8 mouse cellular contexts compared by ENCODE assay signal in the genomic region with DNA sequence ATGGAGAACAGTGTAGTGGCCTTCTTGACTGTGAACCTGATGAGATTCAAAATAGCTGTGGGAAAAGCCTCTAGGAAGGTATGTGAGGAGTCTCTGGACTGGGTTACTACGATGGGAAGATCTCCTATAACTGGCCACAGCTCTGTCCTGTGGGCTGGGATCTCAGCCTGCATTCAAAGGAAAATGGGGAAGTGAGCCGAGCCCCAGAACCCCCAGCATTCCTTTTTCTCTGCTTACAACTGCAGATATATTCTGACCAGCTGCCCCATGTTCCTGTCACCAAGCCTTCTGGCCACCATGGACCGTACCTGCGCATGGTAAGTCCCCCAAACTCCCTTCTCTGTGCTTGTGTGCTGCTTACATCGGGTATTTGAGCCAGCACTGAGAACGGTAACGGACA. TPM values are rescaled to one million over a fixed set of nuclear protein-coding genes. Genes with fewer than 3 reads are reported as not detected.
DNase-seq lines count a peak whose midpoint lies in the region; ATAC-seq and TF ChIP-seq lines count a peak whose summit lies in the region.

A gene (plus strand): TSS at position 218 of the 400 bp plus-strand sequence.

- no peak within 1 kb of the TSS for H3K9ac ChIP-seq in lung, embryonic 14.5 days
- no peak within 1 kb of the TSS for H3K9ac ChIP-seq in embryonic facial prominence, embryonic 13.5 days
- no peak within 1 kb of the TSS for H3K9ac ChIP-seq in heart, embryonic 16.5 days (ENCODE audit: low read length)
- no peak within 1 kb of the TSS for H3K9ac ChIP-seq in neural tube, embryonic 12.5 days

- no peak for TF ChIP-seq CTCF in lung, embryonic 14.5 days (IDR thresholded peaks at IDR 0.05; ENCODE audit: low read depth)

- peaks cover 3% of the 10 kb centered on the region; the same call in 1 of the 2 replicates for H3K4me1 ChIP-seq in lung, embryonic 14.5 days (ENCODE audit: insufficient read depth)
- H3K4me1 ChIP-seq in embryonic facial prominence, embryonic 13.5 days, result peaks cover 32% of the 10 kb centered on the region
- peaks cover 4% of the 10 kb centered on the region; the same call in 1 of the 2 replicates for H3K4me1 ChIP-seq in heart, embryonic 16.5 days (ENCODE audit: control insufficient read depth, insufficient read depth, low read length)
- H3K4me1 ChIP-seq in neural tube, embryonic 12.5 days, result peaks cover 5% of the 10 kb centered on the region; the same call in 1 of the 2 replicates

- no peak within 1 kb of the TSS for H3K4me3 ChIP-seq in lung, embryonic 14.5 days (ENCODE audit: low read depth, low read length)
- H3K4me3 ChIP-seq in embryonic facial prominence, embryonic 13.5 days, result no peak within 1 kb of the TSS
- H3K4me3 ChIP-seq in heart, embryonic 16.5 days (ENCODE audit: low read length), result no peak within 1 kb of the TSS
- H3K4me3 ChIP-seq in neural tube, embryonic 12.5 days, result no peak within 1 kb of the TSS

- intact Hi-C loops in left cerebral cortex, postnatal 36 days (cut with DNase I), result loop anchor here (5.0 kb wide), 1 partner anchor 157 kb away; no protein-coding TSS in a partner anchor

- no peak within 1 kb of the TSS for H3K27ac ChIP-seq in lung, embryonic 14.5 days (ENCODE audit: low read depth)
- H3K27ac ChIP-seq in embryonic facial prominence, embryonic 13.5 days, result no peak within 1 kb of the TSS; the same call in 1 of the 2 replicates
- H3K27ac ChIP-seq in heart, embryonic 16.5 days (ENCODE audit: low read length), result no peak within 1 kb of the TSS
- H3K27ac ChIP-seq in neural tube, embryonic 12.5 days, result no peak within 1 kb of the TSS

- H3K4me2 ChIP-seq in lung, embryonic 14.5 days, result no peak within 1 kb of the TSS
- no peak within 1 kb of the TSS for H3K4me2 ChIP-seq in embryonic facial prominence, embryonic 13.5 days
- no peak within 1 kb of the TSS for H3K4me2 ChIP-seq in heart, embryonic 16.5 days (ENCODE audit: low read depth, low read length)
- no peak within 1 kb of the TSS for H3K4me2 ChIP-seq in neural tube, embryonic 12.5 days (replicated peaks)

- DNase-seq in lung, embryonic 14.5 days, result no peak
- no peak for DNase-seq in lung, postnatal 14 days
- DNase-seq in left cerebral cortex, postnatal 36 days (ENCODE audit: low spot score in 2 of 2), result no peak
- no peak for DNase-seq in thymus, postnatal 4 days

- H3K9me3 ChIP-seq in lung, embryonic 14.5 days (ENCODE audit: low read depth, low read length), result no peaks in the 10 kb centered on the region
- no peaks in the 10 kb centered on the region for H3K9me3 ChIP-seq in embryonic facial prominence, embryonic 13.5 days
- no peaks in the 10 kb centered on the region for H3K9me3 ChIP-seq in heart, embryonic 16.5 days (replicated peaks; ENCODE audit: control insufficient read depth, low read length)
- H3K9me3 ChIP-seq in neural tube, embryonic 12.5 days, result no peaks in the 10 kb centered on the region

- ATAC-seq in lung, embryonic 14.5 days (ENCODE audit: insufficient read depth), result no peak
- no peak for ATAC-seq in embryonic facial prominence, embryonic 13.5 days (ENCODE audit: insufficient number of reproducible peaks, insufficient read depth, low FRiP score, low TSS enrichment, low read depth)
- ATAC-seq in heart, embryonic 16.5 days (replicated peaks; ENCODE audit: extremely low read depth, insufficient read depth, low FRiP score), result no peak
- ATAC-seq in neural tube, embryonic 12.5 days (ENCODE audit: low FRiP score, low read depth), result no peak
- no peak for ATAC-seq in cerebellum, adult (ENCODE audit: insufficient number of reproducible peaks, low FRiP score, low TSS enrichment)

- H3K27me3 ChIP-seq in lung, embryonic 14.5 days (ENCODE audit: insufficient read depth, low read length), result no peaks in the 10 kb centered on the region
- H3K27me3 ChIP-seq in embryonic facial prominence, embryonic 13.5 days, result no peaks in the 10 kb centered on the region
- H3K27me3 ChIP-seq in heart, embryonic 16.5 days (ENCODE audit: control insufficient read depth, insufficient read depth, low read length), result no peaks in the 10 kb centered on the region
- no peaks in the 10 kb centered on the region for H3K27me3 ChIP-seq in neural tube, embryonic 12.5 days (replicated peaks)

- H3K36me3 ChIP-seq in lung, embryonic 14.5 days (ENCODE audit: insufficient read depth), result no peaks in the 10 kb centered on the region
- no peaks in the 10 kb centered on the region for H3K36me3 ChIP-seq in embryonic facial prominence, embryonic 13.5 days
- H3K36me3 ChIP-seq in heart, embryonic 16.5 days (ENCODE audit: control insufficient read depth, insufficient read depth), result no peaks in the 10 kb centered on the region
- H3K36me3 ChIP-seq in neural tube, embryonic 12.5 days, result no peaks in the 10 kb centered on the region

- WGBS in lung, embryonic 14.5 days, result 45% methylated on average over 7 of the region's 7 CpGs
- WGBS in embryonic facial prominence, embryonic 13.5 days, result 65% methylated on average over 7 of the region's 7 CpGs
- WGBS in heart, embryonic 16.5 days, result 77% methylated on average over 7 of the region's 7 CpGs
- WGBS in neural tube, embryonic 12.5 days, result 88% methylated on average over 7 of the region's 7 CpGs

RNA-seq across cellular contexts. Expression of the gene that starts here (rescaled TPM):
- polyA plus RNA-seq in lung, embryonic 14.5 days (2014; fragmentation: Nextera tagmentation; extraction: Ambion mirVana), result 33.0 TPM in 2 replicates
- polyA plus RNA-seq in embryonic facial prominence, embryonic 13.5 days (2015; fragmentation: Nextera tagmentation; extraction: Ambion mirVana), result 30.6 and 33.6 TPM in 2 replicates
- polyA plus RNA-seq in heart, embryonic 16.5 days (2015; fragmentation: Nextera tagmentation; extraction: Ambion mirVana), result 27.1 and 30.8 TPM in 2 replicates
- total RNA-seq in left cerebral cortex, postnatal 36 days (2021), result 10 to 100 TPM; 23.1 to 23.8 TPM
- 21.3 and 23.2 TPM in 2 replicates for polyA plus RNA-seq in neural tube, embryonic 12.5 days (2016; fragmentation: Nextera tagmentation; extraction: Ambion mirVana)
